Mouse (Mus musculus) intestine, postnatal 0 days (tissue): Measurements from ENCODE around the gene Setmar. TPM values are rescaled to one million over a fixed set of nuclear protein-coding genes. Genes with fewer than 3 reads are reported as not detected.
"Not testable (repeated sequence)": the region's sequence is repeated elsewhere in the genome, so short reads cannot be mapped to it uniquely, and the experiment has no call there.

Experiments
- ATAC-seq: fragments of 200-750 bp; cut with Nextera tagmentation; 2 replicates; pipeline ENCODE4 v1.8.0; 2017; ENCODE audit warnings: mild to moderate bottlenecking, moderate TSS enrichment, moderate library complexity
- H3K27ac ChIP-seq: fragments of 300-500 bp; sonication (generic); 2 replicates; pipeline ENCODE4 v1.5.1; 2014; ENCODE audit warnings: mild to moderate bottlenecking, low read depth, low read length, moderate library complexity
- H3K27me3 ChIP-seq: fragments of 300-500 bp; sonication (generic); replicated peaks from 2 replicates; pipeline ENCODE4 v1.6.1; 2014; ENCODE audit warnings: low read length, mixed read lengths; ENCODE audit not compliant: control insufficient read depth, insufficient read depth
- H3K36me3 ChIP-seq: fragments of 300-500 bp; sonication (generic); 2 replicates; pipeline ENCODE4 v1.6.1; 2014; ENCODE audit warnings: mild to moderate bottlenecking, moderate library complexity; ENCODE audit not compliant: control insufficient read depth, insufficient read depth
- H3K4me1 ChIP-seq: fragments of 300-500 bp; sonication (generic); replicated peaks from 2 replicates; pipeline ENCODE4 v1.6.1; 2014; ENCODE audit warnings: antibody characterized with exemption, low read length, mixed read lengths; ENCODE audit not compliant: control insufficient read depth, insufficient read depth
- H3K4me2 ChIP-seq: fragments of 300-500 bp; sonication (generic); replicated peaks from 2 replicates; pipeline ENCODE4 v1.6.1; 2014; ENCODE audit warnings: low read depth, mild to moderate bottlenecking, moderate library complexity
- H3K4me3 ChIP-seq: fragments of 300-500 bp; sonication (generic); 2 replicates; pipeline ENCODE4 v1.5.1; 2014; ENCODE audit warnings: low read depth, low read length
- H3K9ac ChIP-seq: fragments of 300-500 bp; sonication (generic); 2 replicates; pipeline ENCODE4 v1.6.1; 2014; ENCODE audit warnings: mild to moderate bottlenecking, low read depth, low read length
- H3K9me3 ChIP-seq: fragments of 300-500 bp; sonication (generic); 2 replicates; pipeline ENCODE4 v1.6.1; 2016; ENCODE audit warnings: mixed run types; ENCODE audit not compliant: control insufficient read depth
- CTCF ChIP-seq: sonication (generic); IDR thresholded peaks from 2 replicates; pipeline ENCODE4 v1.5.1; 2016; ENCODE audit warnings: low read depth, mild to moderate bottlenecking, control low read depth, antibody characterized with exemption, moderate library complexity
- WGBS: fragments of 180-500 bp; shearing (Covaris S2); extraction: QIAGEN DNeasy Blood & Tissue Kit; methylation state at CpG from one replicate; pipeline ENCODE4 v1.1.7; 2014; 5-methylcytosine and 5-hydroxymethylcytosine counted together
- polyA plus RNA-seq: library from polyadenylated mRNA; unstranded; fragments of >200 nt; fragmentation: Nextera tagmentation; extraction: Ambion mirVana; gene quantifications from 2 replicates; pipeline ENCODE4 v1.2.1, GENCODE M21; 2015

The Setmar gene
- polyA plus RNA-seq = 4.3 and 4.5 TPM in 2 replicates

- WGBS = 0% methylated on average over 24 of the region's 24 CpGs
- H3K4me1 ChIP-seq = no peaks in the 10 kb centered on the region
- peak within 1 kb of the TSS; percentile 47 for H3K4me3 ChIP-seq
- ATAC-seq = peak; percentile 98
- H3K9ac ChIP-seq = peak within 1 kb of the TSS; percentile 53
- peak within 1 kb of the TSS; percentile 87 for H3K27ac ChIP-seq
- no peaks in the 10 kb centered on the region for H3K27me3 ChIP-seq
- H3K4me2 ChIP-seq = peak within 1 kb of the TSS; percentile 84
- no peak for TF ChIP-seq CTCF
- no peaks in the 10 kb centered on the region for H3K9me3 ChIP-seq
- no peaks in the 10 kb centered on the region for H3K36me3 ChIP-seq
Observed at GRCm38 (mm10) chr6:108064918-108065526, at the start of gene Setmar. TSS of gene Setmar (plus strand) at chr6:108065045.

GRCm38 (mm10) chr6:108021646-108022045 is 43.2 kb upstream of the Setmar start:
- Histone ChIP-seq H3K27me3 (no peaks in the 10 kb centered on the region), H3K4me1 (no peaks in the 10 kb centered on the region), H3K27ac (no peak overlapping the region), H3K9me3 (no peaks in the 10 kb centered on the region), H3K36me3 (no peaks in the 10 kb centered on the region), H3K4me2 (no peak overlapping the region), H3K9ac (no peak overlapping the region), H3K4me3 (no peak overlapping the region)
- 75% methylated on average over 5 of the region's 5 CpGs for WGBS
- no peak for ATAC-seq
- no peak for TF ChIP-seq CTCF

DNA sequence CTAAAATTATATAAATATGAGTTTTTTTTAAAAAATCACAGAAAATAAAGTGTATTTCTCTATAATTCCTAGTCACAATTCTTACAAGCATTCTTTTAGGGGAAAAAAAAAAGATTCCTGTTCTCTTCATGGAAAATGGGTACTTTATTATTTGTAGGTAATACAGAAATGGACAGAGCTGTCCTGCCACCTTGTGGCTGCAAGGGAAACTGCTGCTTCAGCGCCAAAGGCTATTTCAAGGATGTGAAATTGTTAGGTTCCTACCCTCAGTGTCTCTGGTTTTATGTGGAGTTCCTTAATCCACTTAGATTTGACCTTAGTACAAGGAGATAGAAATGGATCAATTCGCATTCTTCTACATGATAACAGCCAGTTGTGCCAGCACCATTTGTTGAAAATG is 9.8 kb upstream of the Setmar start:
- H3K4me3 ChIP-seq, H3K9me3 ChIP-seq, H3K4me2 ChIP-seq, H3K4me1 ChIP-seq, H3K27ac ChIP-seq, H3K27me3 ChIP-seq, H3K36me3 ChIP-seq, ATAC-seq, H3K9ac ChIP-seq: not testable (repeated sequence)
- 16% methylated on average over 2 of the region's 2 CpGs for WGBS
- TF ChIP-seq CTCF = peak; percentile 82

GRCm38 (mm10) chr6:108055946-108056345 is 8.9 kb upstream of the Setmar start:
- Histone ChIP-seq H3K36me3 (no peaks in the 10 kb centered on the region), H3K4me2 (no peak overlapping the region), H3K4me1 (no peaks in the 10 kb centered on the region), H3K9me3 (no peaks in the 10 kb centered on the region), H3K4me3 (no peak overlapping the region), H3K27me3 (no peaks in the 10 kb centered on the region), H3K9ac (no peak overlapping the region), H3K27ac (no peak overlapping the region)
- 75% methylated on average over 3 of the region's 3 CpGs for WGBS
- no peak for TF ChIP-seq CTCF
- no peak for ATAC-seq

DNA sequence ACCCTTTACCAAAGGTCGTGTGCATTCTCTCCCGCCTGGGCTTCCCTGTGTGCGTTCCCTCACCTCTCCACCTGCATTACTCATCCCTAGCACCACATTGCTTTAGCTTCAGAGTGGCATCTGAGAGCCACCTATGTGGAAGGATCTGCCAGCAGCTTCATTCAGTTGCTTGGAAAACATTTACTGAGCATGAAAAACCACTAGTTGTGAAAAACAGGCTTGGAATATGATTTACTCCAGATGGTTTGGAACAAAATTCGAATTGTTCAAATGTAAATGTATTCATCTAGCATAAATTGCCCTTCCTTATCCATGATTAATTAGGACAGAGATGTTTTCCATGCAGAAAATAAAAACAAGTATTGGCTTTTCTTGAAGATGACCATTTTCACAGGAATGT is 7.5 kb upstream of the Setmar start:
- no peaks in the 10 kb centered on the region for H3K4me1 ChIP-seq
- no peak overlapping the region for H3K27ac ChIP-seq
- H3K4me3 ChIP-seq = no peak overlapping the region
- H3K9ac ChIP-seq = no peak overlapping the region
- H3K36me3 ChIP-seq = no peaks in the 10 kb centered on the region
- WGBS = 54% methylated on average over 4 of the region's 4 CpGs
- no peak overlapping the region for H3K4me2 ChIP-seq
- H3K9me3 ChIP-seq = no peaks in the 10 kb centered on the region
- no peaks in the 10 kb centered on the region for H3K27me3 ChIP-seq
- no peak for ATAC-seq
- TF ChIP-seq CTCF = no peak

DNA sequence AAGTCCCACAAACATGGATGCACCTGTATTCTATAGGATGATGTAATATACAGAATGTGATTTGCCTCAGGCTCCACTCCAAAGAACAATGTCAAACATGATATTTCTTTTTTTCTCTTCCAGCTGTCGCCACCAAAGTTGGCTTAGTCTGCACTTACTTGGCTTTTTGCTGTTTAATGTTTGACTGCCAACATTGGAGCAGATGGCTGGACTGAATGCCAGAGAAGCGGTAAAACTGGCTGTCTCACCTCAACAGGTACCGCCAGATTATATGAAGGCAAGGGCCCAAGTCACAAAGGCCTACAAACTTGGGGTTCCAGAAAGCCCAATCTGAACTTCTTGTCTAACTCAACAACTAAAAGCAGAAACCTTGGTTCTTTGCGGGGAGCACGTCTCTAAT is 6.8 kb upstream of the Setmar start:
- Histone ChIP-seq H3K27me3 (no peaks in the 10 kb centered on the region), H3K9ac (no peak overlapping the region), H3K4me3 (no peak overlapping the region), H3K27ac (no peak overlapping the region), H3K4me1 (no peaks in the 10 kb centered on the region), H3K9me3 (no peaks in the 10 kb centered on the region), H3K36me3 (no peaks in the 10 kb centered on the region), H3K4me2 (no peak overlapping the region)
- TF ChIP-seq CTCF = no peak
- no peak for ATAC-seq
- WGBS = 87% methylated on average over 5 of the region's 5 CpGs

DNA sequence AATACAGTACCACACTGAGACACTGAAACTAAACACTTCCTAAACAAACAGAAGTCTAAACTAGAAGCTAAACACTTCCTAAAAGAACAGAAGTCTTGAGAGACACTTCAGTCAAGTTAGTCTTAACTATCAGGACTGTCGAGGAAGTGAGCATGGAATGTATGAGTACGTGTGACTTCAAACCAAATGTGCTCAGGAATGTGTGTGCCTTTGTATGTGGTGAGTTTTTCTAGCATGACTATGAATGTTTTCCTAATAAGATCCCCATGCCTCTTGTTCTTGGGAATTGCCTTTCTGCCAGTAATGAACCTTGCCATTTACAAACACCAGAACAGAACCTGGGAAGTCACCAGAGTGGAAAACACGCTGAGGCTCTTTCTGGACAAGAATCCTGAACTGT is 3.7 kb upstream of the Setmar start:
- 81% methylated on average over 3 of the region's 3 CpGs for WGBS
- no peak overlapping the region for H3K27ac ChIP-seq
- H3K9me3 ChIP-seq = no peaks in the 10 kb centered on the region
- TF ChIP-seq CTCF = no peak
- H3K36me3 ChIP-seq = no peaks in the 10 kb centered on the region
- H3K4me2 ChIP-seq = no peak overlapping the region
- no peak for ATAC-seq
- H3K9ac ChIP-seq = no peak overlapping the region
- no peaks in the 10 kb centered on the region for H3K4me1 ChIP-seq
- H3K4me3 ChIP-seq = no peak overlapping the region
- H3K27me3 ChIP-seq = no peaks in the 10 kb centered on the region
